Mouse (Mus musculus) left cerebral cortex, adult 18-20 months (tissue): ENCODE measurements around the gene Ddx47. TPM values are rescaled to one million over a fixed set of nuclear protein-coding genes. Genes with fewer than 3 reads are reported as not detected.

Experiments
- DNase-seq, 2 experiments: peaks; one replicate each; pipeline ENCODE4 v3.0.0; 2021 to 2022; ENCODE audit warnings: low spot score in 2 of 2, mixed read lengths in 1 of 2
- long read RNA-seq, 2 experiments: library from polyadenylated mRNA; stranded (forward); transcript quantifications; one replicate each; pipeline ENCODE4 v2.0.0; 2021
- total RNA-seq, 2 experiments: library from RNA; stranded (reverse); gene quantifications; 2 replicates each; pipeline ENCODE4 v1.2.3; 2021

The Ddx47 gene
- total RNA-seq: 10 to 100 TPM; 58.3 to 59.1 TPM
- long read RNA-seq, experiment 1, transcript Ddx47-201 (12 exons, 1,764 nt): major isoform, 49 of 59 reads
- long read RNA-seq, experiment 1, partial matches to known transcripts: 6 of 59 reads
- long read RNA-seq, experiment 1, other reads (novel, unspliced or antisense): 4 of 59 reads
- long read RNA-seq, experiment 2, transcript Ddx47-201 (12 exons, 1,764 nt): major isoform, 36 of 41 reads
- long read RNA-seq, experiment 2, partial matches to known transcripts: 0 of 41 reads
- long read RNA-seq, experiment 2, other reads (novel, unspliced or antisense): 5 of 41 reads

GRCm38 (mm10) chr6:135011048-135011733, at the start of gene Ddx47:
Gene Ddx47, plus strand, starts transcription at chr6:135011612.
- peak; percentile 96 to 98 for DNase-seq

- no peak for DNase-seq
Measured at GRCm38 (mm10) chr6:134961858-134962517, 49.4 kb upstream of the Ddx47 start.

- DNase-seq: no peak
Measured at GRCm38 (mm10) chr6:134962518-134962893, 48.9 kb upstream of the Ddx47 start.

GRCm38 (mm10) chr6:134963910-134964309, 47.5 kb upstream of the Ddx47 start:
- DNase-seq: no peak

GRCm38 (mm10) chr6:134966681-134967080, 44.7 kb upstream of the Ddx47 start:
- no peak for DNase-seq

GRCm38 (mm10) chr6:134968326-134968725, 43.1 kb upstream of the Ddx47 start:
- DNase-seq: no peak

GRCm38 (mm10) chr6:134969498-134969897, 41.9 kb upstream of the Ddx47 start:
- DNase-seq: no peak

- no peak for DNase-seq
Measured at GRCm38 (mm10) chr6:134972096-134972495, 39.3 kb upstream of the Ddx47 start.

- DNase-seq: no peak
Measured at GRCm38 (mm10) chr6:134976628-134977027, 34.8 kb upstream of the Ddx47 start.

- no peak for DNase-seq
Measured at GRCm38 (mm10) chr6:134981231-134982062, 30.0 kb upstream of the Ddx47 start, which contains the start of gene Apold1. Gene Apold1, plus strand, starts transcription at chr6:134981718.

- DNase-seq: peak; percentile 88 to 94
Measured at GRCm38 (mm10) chr6:134983529-134984370, 27.7 kb upstream of the Ddx47 start.

GRCm38 (mm10) chr6:134984748-134985147, 26.7 kb upstream of the Ddx47 start:
- no peak for DNase-seq

- DNase-seq: no peak
Measured at GRCm38 (mm10) chr6:134988377-134988776, 23.0 kb upstream of the Ddx47 start.

- DNase-seq: no peak
Measured at GRCm38 (mm10) chr6:134990674-134991073, 20.7 kb upstream of the Ddx47 start.

GRCm38 (mm10) chr6:134994031-134994651, 17.3 kb upstream of the Ddx47 start:
- DNase-seq: peak; percentile 43 to 46

- DNase-seq: peak; percentile 37 to 61
Measured at GRCm38 (mm10) chr6:134994985-134995384, 16.4 kb upstream of the Ddx47 start.

GRCm38 (mm10) chr6:134996918-134997317, 14.5 kb upstream of the Ddx47 start:
- DNase-seq: no peak

- DNase-seq: no peak
Measured at GRCm38 (mm10) chr6:134998076-134998475, 13.3 kb upstream of the Ddx47 start.

- no peak for DNase-seq
Measured at GRCm38 (mm10) chr6:134998781-134999180, 12.6 kb upstream of the Ddx47 start.

GRCm38 (mm10) chr6:135000272-135000671, 11.1 kb upstream of the Ddx47 start:
- DNase-seq: no peak
